Mouse (Mus musculus): ENCODE results near the gene Nckap5. TPM values are rescaled to one million over a fixed set of nuclear protein-coding genes. Genes with fewer than 3 reads are reported as not detected.

The Nckap5 gene
- polyA plus RNA-seq, 1 experiment: not detected

- no peak overlapping the region for H3ac ChIP-seq (ENCODE audit: control insufficient read depth, insufficient read length, low read depth)
- H3K4me3 ChIP-seq (ENCODE audit: insufficient read depth, poor library complexity, severe bottlenecking): no peak overlapping the region
- no peaks in the 10 kb centered on the region for H3K36me3 ChIP-seq (ENCODE audit: control insufficient read depth, insufficient read depth)
- H3K27me3 ChIP-seq (ENCODE audit: control insufficient read depth, insufficient read depth, insufficient read length): no peaks in the 10 kb centered on the region
- no peak for TF ChIP-seq USF1 (IDR thresholded peaks at IDR 0.05; ENCODE audit: low read depth)
- no peak for TF ChIP-seq MYOD1 (IDR thresholded peaks at IDR 0.05; ENCODE audit: control insufficient read depth, insufficient read length, low read depth)
- no peak for TF ChIP-seq CEBPB (IDR thresholded peaks at IDR 0.05; ENCODE audit: low read depth)
- TF ChIP-seq MYOG (IDR thresholded peaks at IDR 0.05; ENCODE audit: control insufficient read depth, extremely low read depth, insufficient read length): no peak
- TF ChIP-seq MAX (IDR thresholded peaks at IDR 0.05): no peak
- TF ChIP-seq CTCF (IDR thresholded peaks at IDR 0.05; ENCODE audit: control insufficient read depth, insufficient read depth, insufficient read length): no peak
- TF ChIP-seq FOSL1 (IDR thresholded peaks at IDR 0.05; ENCODE audit: insufficient read depth, low read length, poor library complexity, severe bottlenecking): no peak
- H3K79me3 ChIP-seq (ENCODE audit: low read depth): no peaks in the 10 kb centered on the region
- H3K79me2 ChIP-seq (ENCODE audit: control insufficient read depth, insufficient read depth): no peaks in the 10 kb centered on the region
Observed at GRCm38 (mm10) chr1:126377339-126377980, 453.1 kb downstream of the Nckap5 start.

- H3K27me3 ChIP-seq (ENCODE audit: control insufficient read depth, insufficient read depth, insufficient read length): no peaks in the 10 kb centered on the region
- TF ChIP-seq FOSL1 (IDR thresholded peaks at IDR 0.05; ENCODE audit: insufficient read depth, low read length, poor library complexity, severe bottlenecking): no peak
- no peak for TF ChIP-seq CTCF (IDR thresholded peaks at IDR 0.05; ENCODE audit: control insufficient read depth, insufficient read depth, insufficient read length)
- TF ChIP-seq USF1 (IDR thresholded peaks at IDR 0.05; ENCODE audit: low read depth): no peak
- no peak for TF ChIP-seq MYOG (IDR thresholded peaks at IDR 0.05; ENCODE audit: control insufficient read depth, extremely low read depth, insufficient read length)
- no peak for TF ChIP-seq CEBPB (IDR thresholded peaks at IDR 0.05; ENCODE audit: low read depth)
- no peak for TF ChIP-seq MYOD1 (IDR thresholded peaks at IDR 0.05; ENCODE audit: control insufficient read depth, insufficient read length, low read depth)
- no peak for TF ChIP-seq MAX (IDR thresholded peaks at IDR 0.05)
- no peaks in the 10 kb centered on the region for H3K36me3 ChIP-seq (ENCODE audit: control insufficient read depth, insufficient read depth)
- no peaks in the 10 kb centered on the region for H3K79me3 ChIP-seq (ENCODE audit: low read depth)
- H3K4me3 ChIP-seq (ENCODE audit: insufficient read depth, poor library complexity, severe bottlenecking): no peak overlapping the region
- H3ac ChIP-seq (ENCODE audit: control insufficient read depth, insufficient read length, low read depth): no peak overlapping the region
- no peaks in the 10 kb centered on the region for H3K79me2 ChIP-seq (ENCODE audit: control insufficient read depth, insufficient read depth)
Observed at GRCm38 (mm10) chr1:126366736-126367135, 463.9 kb downstream of the Nckap5 start.

GRCm38 (mm10) chr1:126364556-126364955, 466.0 kb downstream of the Nckap5 start:
- no peaks in the 10 kb centered on the region for H3K79me2 ChIP-seq (ENCODE audit: control insufficient read depth, insufficient read depth)
- no peak for TF ChIP-seq USF1 (IDR thresholded peaks at IDR 0.05; ENCODE audit: low read depth)
- TF ChIP-seq MYOD1 (IDR thresholded peaks at IDR 0.05; ENCODE audit: control insufficient read depth, insufficient read length, low read depth): no peak
- TF ChIP-seq MYOG (IDR thresholded peaks at IDR 0.05; ENCODE audit: control insufficient read depth, extremely low read depth, insufficient read length): no peak
- TF ChIP-seq FOSL1 (IDR thresholded peaks at IDR 0.05; ENCODE audit: insufficient read depth, low read length, poor library complexity, severe bottlenecking): no peak
- no peak overlapping the region for H3ac ChIP-seq (ENCODE audit: control insufficient read depth, insufficient read length, low read depth)
- H3K27me3 ChIP-seq (ENCODE audit: control insufficient read depth, insufficient read depth, insufficient read length): no peaks in the 10 kb centered on the region
- H3K79me3 ChIP-seq (ENCODE audit: low read depth): no peaks in the 10 kb centered on the region
- no peaks in the 10 kb centered on the region for H3K36me3 ChIP-seq (ENCODE audit: control insufficient read depth, insufficient read depth)
- H3K4me3 ChIP-seq (ENCODE audit: insufficient read depth, poor library complexity, severe bottlenecking): no peak overlapping the region

GRCm38 (mm10) chr1:126360531-126361220, 469.9 kb downstream of the Nckap5 start:
- H3K79me2 ChIP-seq (ENCODE audit: control insufficient read depth, insufficient read depth): no peaks in the 10 kb centered on the region
- no peaks in the 10 kb centered on the region for H3K36me3 ChIP-seq (ENCODE audit: control insufficient read depth, insufficient read depth)
- no peaks in the 10 kb centered on the region for H3K27me3 ChIP-seq (ENCODE audit: control insufficient read depth, insufficient read depth, insufficient read length)
- no peak for TF ChIP-seq CEBPB (IDR thresholded peaks at IDR 0.05; ENCODE audit: low read depth)
- no peak for TF ChIP-seq MAX (IDR thresholded peaks at IDR 0.05)
- no peak for TF ChIP-seq CTCF (IDR thresholded peaks at IDR 0.05; ENCODE audit: control insufficient read depth, insufficient read depth, insufficient read length)
- TF ChIP-seq MYOD1 (IDR thresholded peaks at IDR 0.05; ENCODE audit: control insufficient read depth, insufficient read length, low read depth): no peak
- no peak for TF ChIP-seq MYOG (IDR thresholded peaks at IDR 0.05; ENCODE audit: control insufficient read depth, extremely low read depth, insufficient read length)
- TF ChIP-seq FOSL1 (IDR thresholded peaks at IDR 0.05; ENCODE audit: insufficient read depth, low read length, poor library complexity, severe bottlenecking): no peak
- no peak for TF ChIP-seq USF1 (IDR thresholded peaks at IDR 0.05; ENCODE audit: low read depth)
- no peaks in the 10 kb centered on the region for H3K79me3 ChIP-seq (ENCODE audit: low read depth)
- H3ac ChIP-seq (ENCODE audit: control insufficient read depth, insufficient read length, low read depth): no peak overlapping the region
- no peak overlapping the region for H3K4me3 ChIP-seq (ENCODE audit: insufficient read depth, poor library complexity, severe bottlenecking)

GRCm38 (mm10) chr1:126360111-126360510, 470.5 kb downstream of the Nckap5 start:
- H3K79me3 ChIP-seq (ENCODE audit: low read depth): no peaks in the 10 kb centered on the region
- H3K36me3 ChIP-seq (ENCODE audit: control insufficient read depth, insufficient read depth): no peaks in the 10 kb centered on the region
- no peaks in the 10 kb centered on the region for H3K27me3 ChIP-seq (ENCODE audit: control insufficient read depth, insufficient read depth, insufficient read length)
- no peaks in the 10 kb centered on the region for H3K79me2 ChIP-seq (ENCODE audit: control insufficient read depth, insufficient read depth)
- TF ChIP-seq CTCF (IDR thresholded peaks at IDR 0.05; ENCODE audit: control insufficient read depth, insufficient read depth, insufficient read length): no peak
- no peak for TF ChIP-seq CEBPB (IDR thresholded peaks at IDR 0.05; ENCODE audit: low read depth)
- TF ChIP-seq FOSL1 (IDR thresholded peaks at IDR 0.05; ENCODE audit: insufficient read depth, low read length, poor library complexity, severe bottlenecking): no peak
- TF ChIP-seq MAX (IDR thresholded peaks at IDR 0.05): no peak
- TF ChIP-seq USF1 (IDR thresholded peaks at IDR 0.05; ENCODE audit: low read depth): no peak
- no peak overlapping the region for H3K4me3 ChIP-seq (ENCODE audit: insufficient read depth, poor library complexity, severe bottlenecking)
- no peak overlapping the region for H3ac ChIP-seq (ENCODE audit: control insufficient read depth, insufficient read length, low read depth)

All from C2C12 (cell line).